Mouse (Mus musculus) liver, embryonic 12.5 days (tissue): ENCODE data around the gene Rhof. TPM values are rescaled to one million over a fixed set of nuclear protein-coding genes. Genes with fewer than 3 reads are reported as not detected.

ENCODE experiments used
- polyA plus RNA-seq: library from polyadenylated mRNA; unstranded; fragments of >200 nt; fragmentation: Nextera tagmentation; extraction: Ambion mirVana; gene quantifications from 2 replicates; pipeline ENCODE4 v1.2.1, GENCODE M21; 2016

Rhof gene
- polyA plus RNA-seq, 1 experiment from 2014 or later, result 4.8 TPM

Other genes starting within 250 kb of the Rhof start
- 28.9 and 30.6 TPM in 2 replicates for gene Kdm2b, start 142.9 kb downstream of the Rhof start, polyA plus RNA-seq
- gene Orai1, start 117.6 kb downstream of the Rhof start, polyA plus RNA-seq, result 11.6 and 11.9 TPM in 2 replicates
- gene Morn3, start 85.7 kb downstream of the Rhof start, polyA plus RNA-seq, result not detected in 2 replicates
- 28.2 and 30.3 TPM in 2 replicates for gene Tmem120b, start 64.3 kb downstream of the Rhof start, polyA plus RNA-seq
- gene Setd1b, start 9.5 kb upstream of the Rhof start, polyA plus RNA-seq, result 6.0 and 6.1 TPM in 2 replicates
- gene Psmd9, start 36.7 kb upstream of the Rhof start, polyA plus RNA-seq, result 77.4 and 77.8 TPM in 2 replicates
- gene Hpd, start 50.0 kb upstream of the Rhof start, polyA plus RNA-seq, result 5.9 and 6.1 TPM in 2 replicates
- 0.10 and 0.29 TPM in 2 replicates for gene Wdr66, start 119.4 kb upstream of the Rhof start, polyA plus RNA-seq
- gene Bcl7a, start 211.1 kb upstream of the Rhof start, polyA plus RNA-seq, result 11.7 and 12.7 TPM in 2 replicates